Mouse (Mus musculus) kidney, adult 9 months (tissue): ENCODE results near the gene Abhd14a.
A peak's percentile ranks its signal among the peaks of the same experiment; 100 is the strongest.

Source experiments
- DNase-seq: peaks from one replicate; pipeline ENCODE4 v3.0.0; 2022

Gene Abhd14a

GRCm38 (mm10) chr9:106467746-106468145 lies 20.3 kb upstream of the Abhd14a start:
- DNase-seq: peak; percentile 0

- peak; percentile 1 for DNase-seq
Measured at GRCm38 (mm10) chr9:106466721-106467120, 19.2 kb upstream of the Abhd14a start.

- no peak for DNase-seq
Measured at GRCm38 (mm10) chr9:106465571-106466200, 18.2 kb upstream of the Abhd14a start, which contains the start of gene Gpr62. Gene Gpr62 (minus strand): TSS chr9:106465938.

GRCm38 (mm10) chr9:106464751-106465541 lies 17.5 kb upstream of the Abhd14a start:
- peak; percentile 45 for DNase-seq

- DNase-seq: peak; percentile 3
Measured at GRCm38 (mm10) chr9:106463122-106464063, 15.9 kb upstream of the Abhd14a start.

GRCm38 (mm10) chr9:106462430-106462800 lies 14.9 kb upstream of the Abhd14a start:
- no peak for DNase-seq

- no peak for DNase-seq
Measured at GRCm38 (mm10) chr9:106461641-106462429, 14.4 kb upstream of the Abhd14a start.

- no peak for DNase-seq
Measured at GRCm38 (mm10) chr9:106461026-106461415, 13.5 kb upstream of the Abhd14a start.

GRCm38 (mm10) chr9:106460401-106461025 lies 13.0 kb upstream of the Abhd14a start:
- no peak for DNase-seq

- no peak for DNase-seq
Measured at GRCm38 (mm10) chr9:106459946-106460345, 12.5 kb upstream of the Abhd14a start.

- no peak for DNase-seq
Measured at GRCm38 (mm10) chr9:106457920-106458319, 10.4 kb upstream of the Abhd14a start.

GRCm38 (mm10) chr9:106457163-106457559 lies 9.7 kb upstream of the Abhd14a start:
- DNase-seq: no peak

- DNase-seq: no peak
Measured at GRCm38 (mm10) chr9:106456325-106457162, 9.1 kb upstream of the Abhd14a start.

- DNase-seq: no peak
Measured at GRCm38 (mm10) chr9:106454888-106455681, 7.6 kb upstream of the Abhd14a start.

- DNase-seq: peak; percentile 32
Measured at GRCm38 (mm10) chr9:106454071-106454761, 6.7 kb upstream of the Abhd14a start.

- peak; percentile 95 for DNase-seq
Measured at GRCm38 (mm10) chr9:106453271-106454070, 6.0 kb upstream of the Abhd14a start, which contains the start of gene Pcbp4. Gene Pcbp4 (plus strand): TSS chr9:106453291.

GRCm38 (mm10) chr9:106452821-106453220 lies 5.3 kb upstream of the Abhd14a start:
- peak; percentile 84 for DNase-seq

- DNase-seq: peak; percentile 24
Measured at GRCm38 (mm10) chr9:106452351-106452750, 4.9 kb upstream of the Abhd14a start.
